ENCODE assay signal across 17 mouse cellular contexts in genomic region chr19:57985918-57986900, GRCm38 (mm10).
DNase-seq lines count a peak whose midpoint lies in the region; ATAC-seq and TF ChIP-seq lines count a peak whose summit lies in the region.
"Had no signal": no experiment of that assay in that cellular context is flagged by ENCODE, and none has a peak within 500 bp of the region (broad histone marks: within the 10 kb centered on the region; RNA-seq: fewer than 3 reads in every experiment).

No protein-coding gene starts in this region.

- 88% methylated on average over 21 of the region's 21 CpGs for WGBS in limb, embryonic 11.5 days
- 92% methylated on average over 21 of the region's 21 CpGs for WGBS in limb, embryonic 10.5 days
- 45% methylated on average over 21 of the region's 21 CpGs for WGBS in forebrain, embryonic 12.5 days
- 38% methylated on average over 21 of the region's 21 CpGs for whole genome bisulfite sequencing in hindbrain, embryonic 14.5 days
- WGBS in midbrain, postnatal 0 days, result 46% methylated on average over 21 of the region's 21 CpGs
- 85% methylated on average over 21 of the region's 21 CpGs for WGBS in liver, postnatal 0 days (ENCODE audit: insufficient replicate concordance)

- DNase-seq in limb, embryonic 11.5 days (ENCODE audit: low spot score), result peak; percentile 15
- DNase-seq in limb, embryonic 10.5 days (ENCODE audit: low spot score), result no peak
- DNase-seq in hindbrain, embryonic 14.5 days (ENCODE audit: low spot score), result no peak
- peak; percentile 63 for DNase-seq in midbrain, postnatal 0 days (ENCODE audit: low spot score)
- no peak for DNase-seq in urinary bladder, adult 2 months (ENCODE audit: low spot score)
- no peak for DNase-seq in lung, postnatal 36 days
- DNase-seq in liver, postnatal 0 days, result no peak
- DNase-seq: adrenal gland, postnatal 14 days; cerebellum, postnatal 36 days; gastrocnemius, adult 2 months; kidney, adult 18-20 months; kidney, postnatal 4 days; lung, embryonic 14.5 days; thymus, adult 2 months had no signal

- no peaks in the 10 kb centered on the region for H3K9me3 ChIP-seq in limb, embryonic 11.5 days (ENCODE audit: control insufficient read depth, low read length)
- no peaks in the 10 kb centered on the region for H3K9me3 ChIP-seq in limb, embryonic 10.5 days (replicated peaks)
- H3K9me3 ChIP-seq in forebrain, embryonic 12.5 days, result 0 out of 2 replicates have a peak, but pooled peaks cover 3% of the 10 kb centered on the region
- H3K9me3 ChIP-seq in hindbrain, embryonic 14.5 days (ENCODE audit: control insufficient read depth, low read length), result no peaks in the 10 kb centered on the region
- no peaks in the 10 kb centered on the region for H3K9me3 ChIP-seq in midbrain, postnatal 0 days (ENCODE audit: low read length)
- no peaks in the 10 kb centered on the region for H3K9me3 ChIP-seq in liver, postnatal 0 days (ENCODE audit: low read length)
- H3K9me3 ChIP-seq: heart, embryonic 10.5 days; limb, embryonic 13.5 days had no signal

- no peak for TF ChIP-seq CTCF in midbrain, postnatal 0 days (IDR thresholded peaks at IDR 0.05)
- TF ChIP-seq CTCF in liver, postnatal 0 days (IDR thresholded peaks at IDR 0.05; ENCODE audit: low read depth), result no peak

- no peak overlapping the region for H3K27ac ChIP-seq in limb, embryonic 11.5 days (replicated peaks; ENCODE audit: low read depth, low read length)
- no peak overlapping the region for H3K27ac ChIP-seq in limb, embryonic 10.5 days
- peak overlapping the region; percentile 84 for H3K27ac ChIP-seq in forebrain, embryonic 12.5 days
- peak overlapping the region; percentile 59; the same call in 1 of the 2 replicates for H3K27ac ChIP-seq in hindbrain, embryonic 14.5 days
- H3K27ac ChIP-seq in midbrain, postnatal 0 days (ENCODE audit: low read depth, low read length), result no peak overlapping the region
- H3K27ac ChIP-seq in liver, postnatal 0 days (ENCODE audit: low read depth), result no peak overlapping the region
- H3K27ac ChIP-seq: gastrocnemius, adult 2 months; heart, embryonic 10.5 days; limb, embryonic 13.5 days had no signal

- no peaks in the 10 kb centered on the region for H3K27me3 ChIP-seq in limb, embryonic 11.5 days (ENCODE audit: control insufficient read depth, insufficient read depth, low read length)
- H3K27me3 ChIP-seq in limb, embryonic 10.5 days (ENCODE audit: low read depth, poor library complexity, severe bottlenecking), result no peaks in the 10 kb centered on the region
- no peaks in the 10 kb centered on the region for H3K27me3 ChIP-seq in forebrain, embryonic 12.5 days
- H3K27me3 ChIP-seq in hindbrain, embryonic 14.5 days (ENCODE audit: control insufficient read depth, insufficient read depth, low read length), result no peaks in the 10 kb centered on the region
- H3K27me3 ChIP-seq in midbrain, postnatal 0 days (ENCODE audit: insufficient read depth, low read length), result no peaks in the 10 kb centered on the region
- H3K27me3 ChIP-seq in liver, postnatal 0 days (ENCODE audit: insufficient read depth, low read length), result no peaks in the 10 kb centered on the region
- H3K27me3 ChIP-seq: limb, embryonic 13.5 days had no signal

- no peak overlapping the region for H3K9ac ChIP-seq in limb, embryonic 11.5 days (ENCODE audit: low read length)
- H3K9ac ChIP-seq in forebrain, embryonic 12.5 days, result no peak overlapping the region
- no peak overlapping the region for H3K9ac ChIP-seq in hindbrain, embryonic 14.5 days
- H3K9ac ChIP-seq in midbrain, postnatal 0 days (replicated peaks; ENCODE audit: low read length, poor library complexity, severe bottlenecking), result no peak overlapping the region
- no peak overlapping the region for H3K9ac ChIP-seq in liver, postnatal 0 days (replicated peaks)
- H3K9ac ChIP-seq: limb, embryonic 13.5 days; lung, embryonic 14.5 days had no signal

- no peak for TF ChIP-seq EP300 in liver, postnatal 0 days (IDR thresholded peaks at IDR 0.05; ENCODE audit: low read depth)

- no peak for ATAC-seq in limb, embryonic 11.5 days (ENCODE audit: insufficient number of reproducible peaks, low FRiP score, low TSS enrichment, low read depth)
- peak; percentile 66; the same call in 1 of the 2 replicates for ATAC-seq in forebrain, embryonic 12.5 days (ENCODE audit: low FRiP score)
- ATAC-seq in hindbrain, embryonic 14.5 days (ENCODE audit: low FRiP score), result 0 out of 2 replicates have a peak, but pooled peaks have one; percentile 46
- no peak for ATAC-seq in midbrain, postnatal 0 days (ENCODE audit: low FRiP score)
- no peak for ATAC-seq in liver, postnatal 0 days

- H3K4me3 ChIP-seq in limb, embryonic 11.5 days (ENCODE audit: low read depth, low read length), result no peak overlapping the region
- H3K4me3 ChIP-seq in limb, embryonic 10.5 days, result no peak overlapping the region
- H3K4me3 ChIP-seq in forebrain, embryonic 12.5 days (replicated peaks), result no peak overlapping the region
- no peak overlapping the region for H3K4me3 ChIP-seq in hindbrain, embryonic 14.5 days (replicated peaks; ENCODE audit: low read length)
- H3K4me3 ChIP-seq in midbrain, postnatal 0 days (ENCODE audit: low read depth, low read length), result no peak overlapping the region
- H3K4me3 ChIP-seq in liver, postnatal 0 days (ENCODE audit: low read depth, low read length), result no peak overlapping the region
- H3K4me3 ChIP-seq: gastrocnemius, adult 2 months; heart, embryonic 10.5 days; limb, embryonic 13.5 days had no signal

- H3K36me3 ChIP-seq in limb, embryonic 11.5 days (ENCODE audit: control insufficient read depth, insufficient read depth, low read length), result no peaks in the 10 kb centered on the region
- no peaks in the 10 kb centered on the region for H3K36me3 ChIP-seq in limb, embryonic 10.5 days
- H3K36me3 ChIP-seq in forebrain, embryonic 12.5 days (replicated peaks), result no peaks in the 10 kb centered on the region
- no peaks in the 10 kb centered on the region for H3K36me3 ChIP-seq in hindbrain, embryonic 14.5 days (replicated peaks; ENCODE audit: control insufficient read depth, insufficient read depth)
- H3K36me3 ChIP-seq in midbrain, postnatal 0 days (ENCODE audit: insufficient read depth, low read length), result no peaks in the 10 kb centered on the region
- no peaks in the 10 kb centered on the region for H3K36me3 ChIP-seq in liver, postnatal 0 days (replicated peaks; ENCODE audit: insufficient read depth, low read length)
- H3K36me3 ChIP-seq: heart, embryonic 10.5 days had no signal

- no peaks in the 10 kb centered on the region; the same call in 1 of the 2 replicates for H3K4me1 ChIP-seq in limb, embryonic 11.5 days (ENCODE audit: control insufficient read depth, insufficient read depth, low read length)
- peaks cover 22% of the 10 kb centered on the region for H3K4me1 ChIP-seq in limb, embryonic 10.5 days
- H3K4me1 ChIP-seq in forebrain, embryonic 12.5 days, result peaks cover 47% of the 10 kb centered on the region
- H3K4me1 ChIP-seq in hindbrain, embryonic 14.5 days (replicated peaks; ENCODE audit: control insufficient read depth, insufficient read depth, low read length), result peaks cover 29% of the 10 kb centered on the region
- no peaks in the 10 kb centered on the region for H3K4me1 ChIP-seq in midbrain, postnatal 0 days (ENCODE audit: insufficient read depth, low read length)
- H3K4me1 ChIP-seq in liver, postnatal 0 days (ENCODE audit: insufficient read depth), result no peaks in the 10 kb centered on the region

- H3K4me2 ChIP-seq in limb, embryonic 11.5 days (ENCODE audit: low read depth, severe bottlenecking), result no peak overlapping the region
- no peak overlapping the region for H3K4me2 ChIP-seq in forebrain, embryonic 12.5 days
- no peak overlapping the region for H3K4me2 ChIP-seq in hindbrain, embryonic 14.5 days (replicated peaks)
- H3K4me2 ChIP-seq in midbrain, postnatal 0 days (ENCODE audit: low read depth, low read length, poor library complexity, severe bottlenecking), result no peak overlapping the region
- no peak overlapping the region for H3K4me2 ChIP-seq in liver, postnatal 0 days (ENCODE audit: low read depth, low read length)
- H3K4me2 ChIP-seq: limb, embryonic 13.5 days; lung, embryonic 14.5 days had no signal

Comparison
In these comparisons a context has a peak if more than half of its experiments do, and no peak if none do; other contexts are left out.
1. DNase-seq: peak in limb, embryonic 11.5 days (single experiment) and midbrain, postnatal 0 days (single experiment); none in limb, embryonic 10.5 days (single experiment), hindbrain, embryonic 14.5 days (single experiment), urinary bladder, adult 2 months (single experiment), lung, postnatal 36 days (single experiment) and liver, postnatal 0 days (single experiment).
2. ATAC-seq: peak in forebrain, embryonic 12.5 days (single experiment) and hindbrain, embryonic 14.5 days (single experiment); none in limb, embryonic 11.5 days (single experiment), midbrain, postnatal 0 days (single experiment) and liver, postnatal 0 days (single experiment).
3. H3K27ac ChIP-seq: peak in forebrain, embryonic 12.5 days (single experiment) and hindbrain, embryonic 14.5 days (single experiment); none in limb, embryonic 11.5 days (single experiment), limb, embryonic 10.5 days (single experiment), midbrain, postnatal 0 days (single experiment) and liver, postnatal 0 days (single experiment).